Mouse (Mus musculus) spleen, adult 2 months (tissue): ENCODE data around the gene Cma2. TPM values are rescaled to one million over a fixed set of nuclear protein-coding genes. Genes with fewer than 3 reads are reported as not detected.
A peak's percentile ranks its signal among the peaks of the same experiment; 100 is the strongest.

Source experiments
- DNase-seq, 2 experiments: peaks; one replicate each; pipeline versions ENCODE4 v3.0.0 to v3.0.0-alpha.2; 2012 to 2021; ENCODE audit warnings: low spot score in 2 of 2, low read depth in 1 of 2
- H3K27ac ChIP-seq: fragments of 200-500 bp; 2 replicates; pipeline ENCODE4 v1.5.1; 2012; ENCODE audit warnings: low read length, inconsistent platforms; ENCODE audit not compliant: insufficient read depth
- H3K27me3 ChIP-seq: fragments of 200-500 bp; 2 replicates; pipeline ENCODE4 v1.6.1; 2012; ENCODE audit warnings: mild to moderate bottlenecking, moderate library complexity, low read length, inconsistent platforms; ENCODE audit not compliant: control insufficient read depth, insufficient read depth
- H3K36me3 ChIP-seq: fragments of 200-500 bp; 2 replicates; pipeline ENCODE4 v1.6.1; 2012; ENCODE audit warnings: mild to moderate bottlenecking, low read length, inconsistent platforms; ENCODE audit not compliant: control insufficient read depth, insufficient read depth
- H3K4me1 ChIP-seq: fragments of 200-500 bp; 2 replicates; pipeline ENCODE4 v1.6.1; 2011; ENCODE audit warnings: inconsistent platforms; ENCODE audit not compliant: control insufficient read depth, insufficient read depth, insufficient read length
- H3K4me3 ChIP-seq: fragments of 200-500 bp; 2 replicates; pipeline ENCODE4 v1.5.1; 2011; ENCODE audit warnings: mild to moderate bottlenecking, inconsistent platforms; ENCODE audit not compliant: insufficient read depth, insufficient read length; ENCODE audit errors: extremely low read depth
- CTCF ChIP-seq: fragments of 200-500 bp; IDR thresholded peaks from 2 replicates; pipeline ENCODE4 v1.5.1; 2011; ENCODE audit warnings: mild to moderate bottlenecking, inconsistent platforms; ENCODE audit not compliant: insufficient read depth, insufficient read length, insufficient replicate concordance; ENCODE audit errors: extremely low read depth
- POLR2A ChIP-seq: fragments of 200-500 bp; IDR thresholded peaks from 2 replicates; pipeline ENCODE4 v1.6.1; 2011; ENCODE audit warnings: low read depth, low read length, inconsistent platforms
- WGBS: fragments of 180-500 bp; shearing (Covaris S2); methylation state at CpG from one replicate; pipeline ENCODE4 v1.1.7; 2018; 5-methylcytosine and 5-hydroxymethylcytosine counted together
- polyA plus RNA-seq: library from polyadenylated mRNA; depleted of rRNA; stranded (reverse); fragments of >200 nt; gene quantifications from 2 replicates; pipeline ENCODE4 v1.2.3, GENCODE M21; 2012; rRNA removed

The Cma2 gene
- not detected in 2 replicates for polyA plus RNA-seq

GRCm38 (mm10) chr14:55950346-55951030, at the start of gene Cma2:
Gene Cma2 (plus strand): TSS chr14:55950980.
- no peak for TF ChIP-seq POLR2A
- TF ChIP-seq CTCF: no peak
- Histone ChIP-seq H3K4me1 (no peaks in the 10 kb centered on the region), H3K27me3 (no peaks in the 10 kb centered on the region), H3K27ac (no peak within 1 kb of the TSS), H3K36me3 (no peaks in the 10 kb centered on the region), H3K4me3 (no peak within 1 kb of the TSS)
- 80% methylated on average over 6 of the region's 6 CpGs for WGBS
- DNase-seq: no peak

GRCm38 (mm10) chr14:55905518-55905917, 45.3 kb upstream of the Cma2 start:
- H3K4me3 ChIP-seq: no peak overlapping the region
- no peak for TF ChIP-seq CTCF
- H3K36me3 ChIP-seq: no peaks in the 10 kb centered on the region
- no peaks in the 10 kb centered on the region for H3K27me3 ChIP-seq
- WGBS: 6% methylated on average over 1 of the region's 1 CpGs
- no peaks in the 10 kb centered on the region for H3K4me1 ChIP-seq
- H3K27ac ChIP-seq: no peak overlapping the region
- no peak for DNase-seq

GRCm38 (mm10) chr14:55913406-55913805, 37.4 kb upstream of the Cma2 start:
- no peak for DNase-seq
- H3K36me3 ChIP-seq: no peaks in the 10 kb centered on the region
- H3K4me1 ChIP-seq: no peaks in the 10 kb centered on the region
- H3K27me3 ChIP-seq: no peaks in the 10 kb centered on the region
- 8% methylated on average over 4 of the region's 4 CpGs for WGBS
- TF ChIP-seq POLR2A: no peak
- no peak for TF ChIP-seq CTCF
- no peak overlapping the region for H3K4me3 ChIP-seq
- no peak overlapping the region for H3K27ac ChIP-seq

- 47% methylated on average over 14 of the region's 14 CpGs for WGBS
- DNase-seq: peak; percentile 66 to 73
- no peaks in the 10 kb centered on the region for H3K27me3 ChIP-seq
- H3K4me1 ChIP-seq: no peaks in the 10 kb centered on the region
- H3K27ac ChIP-seq: no peak overlapping the region
- H3K36me3 ChIP-seq: no peaks in the 10 kb centered on the region
- no peak overlapping the region for H3K4me3 ChIP-seq
- TF ChIP-seq POLR2A (no peak), CTCF (peak; percentile 70; the same call in 1 of the 2 replicates)
Observed at GRCm38 (mm10) chr14:55918240-55919082, 32.3 kb upstream of the Cma2 start.

- no peak for DNase-seq
- WGBS: 59% methylated on average over 7 of the region's 7 CpGs
- Histone ChIP-seq H3K36me3 (no peaks in the 10 kb centered on the region), H3K27ac (no peak overlapping the region), H3K4me3 (no peak overlapping the region), H3K27me3 (no peaks in the 10 kb centered on the region), H3K4me1 (no peaks in the 10 kb centered on the region)
- no peak for TF ChIP-seq POLR2A
- TF ChIP-seq CTCF: no peak
Observed at GRCm38 (mm10) chr14:55922475-55923232, 28.1 kb upstream of the Cma2 start.

- no peaks in the 10 kb centered on the region for H3K4me1 ChIP-seq
- no peaks in the 10 kb centered on the region for H3K36me3 ChIP-seq
- no peak overlapping the region for H3K4me3 ChIP-seq
- no peak for DNase-seq
- 45% methylated on average over 4 of the region's 4 CpGs for WGBS
- H3K27ac ChIP-seq: no peak overlapping the region
- no peak for TF ChIP-seq POLR2A
- TF ChIP-seq CTCF: no peak
- no peaks in the 10 kb centered on the region for H3K27me3 ChIP-seq
Observed at GRCm38 (mm10) chr14:55926847-55927246, 23.9 kb upstream of the Cma2 start.
